In genomic region chr17:5492746-5493160, GRCm38 (mm10) we compare ENCODE assay signal across 7 mouse cellular contexts. TPM values are rescaled to one million over a fixed set of nuclear protein-coding genes. Genes with fewer than 3 reads are reported as not detected.
DNase-seq lines count a peak whose midpoint lies in the region; ATAC-seq and TF ChIP-seq lines count a peak whose summit lies in the region.

No protein-coding gene starts in this region.

- H3K4me2 ChIP-seq in lung, embryonic 14.5 days, result peak overlapping the region; percentile 100
- H3K4me2 ChIP-seq in hindbrain, embryonic 12.5 days (replicated peaks), result peak overlapping the region; percentile 84

- H3K27ac ChIP-seq in lung, embryonic 14.5 days (ENCODE audit: low read depth), result peak overlapping the region; percentile 50; the same call in 1 of the 2 replicates
- H3K27ac ChIP-seq in cortical plate, adult 2 months (ENCODE audit: insufficient read depth, low read length), result peak overlapping the region; percentile 78
- peak overlapping the region; percentile 97 for H3K27ac ChIP-seq in hindbrain, embryonic 12.5 days

- H3K9ac ChIP-seq in lung, embryonic 14.5 days, result peak overlapping the region; percentile 52
- peak overlapping the region; percentile 73 for H3K9ac ChIP-seq in hindbrain, embryonic 12.5 days

- H3K36me3 ChIP-seq in lung, embryonic 14.5 days (ENCODE audit: insufficient read depth), result no peaks in the 10 kb centered on the region
- no peaks in the 10 kb centered on the region for H3K36me3 ChIP-seq in hindbrain, embryonic 12.5 days

- peak; percentile 48 for ATAC-seq in lung, embryonic 14.5 days (ENCODE audit: insufficient read depth)
- peak; percentile 64 for ATAC-seq in hindbrain, embryonic 12.5 days (ENCODE audit: low FRiP score)

- under 1% methylated on average over 48 of the region's 48 CpGs for WGBS in lung, embryonic 14.5 days
- under 1% methylated on average over 48 of the region's 48 CpGs for WGBS in hindbrain, embryonic 12.5 days

- peak; percentile 48 for DNase-seq in lung, embryonic 14.5 days
- DNase-seq in lung, postnatal 4 days, result no peak
- DNase-seq in lung, postnatal 10 days, result peak; percentile 62
- DNase-seq in spleen, adult 12 weeks (ENCODE audit: low spot score), result no peak
- DNase-seq in thymus, postnatal 25 days, result no peak

- TF ChIP-seq CTCF in lung, embryonic 14.5 days (IDR thresholded peaks at IDR 0.05; ENCODE audit: low read depth), result no peak
- no peak for TF ChIP-seq CTCF in cortical plate, adult 2 months (IDR thresholded peaks at IDR 0.05; ENCODE audit: extremely low read depth, insufficient read depth, low read length)

- peaks cover 5% of the 10 kb centered on the region; the same call in 1 of the 2 replicates for H3K4me1 ChIP-seq in lung, embryonic 14.5 days (ENCODE audit: insufficient read depth)
- peaks cover 1% of the 10 kb centered on the region; the same call in 1 of the 2 replicates for H3K4me1 ChIP-seq in cortical plate, adult 2 months (ENCODE audit: control insufficient read depth, insufficient read depth, low read length)
- H3K4me1 ChIP-seq in hindbrain, embryonic 12.5 days, result peaks cover 18% of the 10 kb centered on the region

- H3K27me3 ChIP-seq in lung, embryonic 14.5 days (ENCODE audit: insufficient read depth, low read length), result peaks cover 15% of the 10 kb centered on the region
- H3K27me3 ChIP-seq in hindbrain, embryonic 12.5 days, result peaks cover 30% of the 10 kb centered on the region

- H3K9me3 ChIP-seq in lung, embryonic 14.5 days (ENCODE audit: low read depth, low read length), result no peaks in the 10 kb centered on the region
- H3K9me3 ChIP-seq in hindbrain, embryonic 12.5 days (replicated peaks), result no peaks in the 10 kb centered on the region

- peak overlapping the region; percentile 69 for H3K4me3 ChIP-seq in lung, embryonic 14.5 days (ENCODE audit: low read depth, low read length)
- H3K4me3 ChIP-seq in cortical plate, adult 2 months (ENCODE audit: insufficient read depth, low read length), result peak overlapping the region; percentile 81
- H3K4me3 ChIP-seq in hindbrain, embryonic 12.5 days, result peak overlapping the region; percentile 66

- TF ChIP-seq POLR2A in cortical plate, adult 2 months (IDR thresholded peaks at IDR 0.05; ENCODE audit: extremely low read depth, insufficient read depth, low read length), result no peak

RNA-seq across cellular contexts. Expression of gene Zdhhc14, which starts 0.4 kb away (rescaled TPM):
- polyA plus RNA-seq in lung, embryonic 14.5 days (2014; fragmentation: Nextera tagmentation; extraction: Ambion mirVana), result 0.92 and 1.6 TPM in 2 replicates
- polyA plus RNA-seq in cortical plate, adult 2 months (2012; rRNA removed), result 13.0 and 15.1 TPM in 2 replicates
- polyA plus RNA-seq in hindbrain, embryonic 12.5 days (2016; fragmentation: Nextera tagmentation; extraction: Ambion mirVana), result 6.1 and 7.2 TPM in 2 replicates

RNA-seq across cellular contexts. Expression of gene Tmem242, which starts 52.7 kb away (rescaled TPM):
- 127 and 130 TPM in 2 replicates for polyA plus RNA-seq in lung, embryonic 14.5 days (2014; fragmentation: Nextera tagmentation; extraction: Ambion mirVana)
- polyA plus RNA-seq in cortical plate, adult 2 months (2012; rRNA removed), result 33.8 and 39.4 TPM in 2 replicates
- 114 and 115 TPM in 2 replicates for polyA plus RNA-seq in hindbrain, embryonic 12.5 days (2016; fragmentation: Nextera tagmentation; extraction: Ambion mirVana)

Comparison
In these comparisons a context has a peak if more than half of its experiments do, and no peak if none do; other contexts are left out.
1. DNase-seq: peak in lung, embryonic 14.5 days (single experiment) and lung, postnatal 10 days (single experiment); none in lung, postnatal 4 days (0 of 2), spleen, adult 12 weeks (single experiment) and thymus, postnatal 25 days (single experiment).
2. Peak in every context shown above with its lines, with median percentiles within 50 percentile points of each other: H3K27ac ChIP-seq and H3K4me3 ChIP-seq.